Mouse (Mus musculus) urinary bladder, adult 18-20 months (tissue): ENCODE data around the gene Il23a.
"Not testable (repeated sequence)": the region's sequence is repeated elsewhere in the genome, so short reads cannot be mapped to it uniquely, and the experiment has no call there.

Source experiments
- DNase-seq, 2 experiments: peaks; one replicate each; pipeline ENCODE4 v3.0.0; 2022; ENCODE audit warnings: low spot score in 2 of 2, mixed read lengths in 2 of 2

Il23a gene

GRCm38 (mm10) chr10:128268371-128268770 lies 30.2 kb downstream of the Il23a start, which contains the start of gene Apof:
TSS of gene Apof (plus strand) at chr10:128268671.
- DNase-seq = no peak

DNA sequence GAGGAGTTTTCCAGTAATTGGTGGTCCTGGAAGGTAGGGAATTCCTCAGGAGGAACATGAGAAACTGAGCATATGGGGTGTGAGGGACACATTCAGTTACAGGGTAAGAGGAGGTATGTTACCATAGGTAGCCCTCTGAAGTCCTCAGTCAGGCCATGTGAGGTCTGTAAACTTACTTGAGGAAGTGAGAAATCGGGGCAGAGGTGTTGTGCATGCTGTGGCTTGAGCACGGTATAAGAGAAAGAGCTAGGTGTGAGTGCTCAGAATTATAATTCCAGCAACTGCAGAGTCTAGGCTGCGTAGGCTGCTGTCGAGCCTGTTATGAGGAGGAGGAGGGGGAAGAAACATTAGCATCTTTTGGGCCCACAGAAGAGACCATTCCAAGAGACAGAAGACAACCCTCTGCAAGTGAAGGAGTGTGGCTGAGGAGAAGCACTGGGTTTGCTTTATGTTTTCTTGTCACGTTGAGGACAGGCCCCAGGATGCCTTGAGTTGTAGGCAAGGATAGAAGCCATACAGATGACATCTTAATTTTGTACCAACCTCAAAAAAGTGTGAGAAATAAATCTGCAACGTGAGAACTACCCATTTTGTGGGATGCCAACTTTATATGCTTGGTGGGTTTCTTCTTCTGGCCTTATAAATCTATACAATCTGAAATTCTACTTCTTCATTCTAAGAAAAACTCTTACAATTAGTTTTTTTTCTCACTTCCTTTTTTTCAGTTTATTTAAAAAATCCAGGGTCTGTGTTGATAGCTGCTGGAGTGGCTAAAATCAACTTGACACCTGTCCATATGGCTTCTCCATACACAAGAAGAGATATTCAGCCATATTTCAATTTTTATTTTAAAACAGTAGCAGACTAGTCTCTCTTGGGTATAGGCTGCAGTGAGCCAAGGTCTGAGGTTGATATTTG lies 34.9 kb downstream of the Il23a start:
- no peak for DNase-seq

GRCm38 (mm10) chr10:128262300-128262699 lies 36.3 kb downstream of the Il23a start:
- no peak for DNase-seq

DNA sequence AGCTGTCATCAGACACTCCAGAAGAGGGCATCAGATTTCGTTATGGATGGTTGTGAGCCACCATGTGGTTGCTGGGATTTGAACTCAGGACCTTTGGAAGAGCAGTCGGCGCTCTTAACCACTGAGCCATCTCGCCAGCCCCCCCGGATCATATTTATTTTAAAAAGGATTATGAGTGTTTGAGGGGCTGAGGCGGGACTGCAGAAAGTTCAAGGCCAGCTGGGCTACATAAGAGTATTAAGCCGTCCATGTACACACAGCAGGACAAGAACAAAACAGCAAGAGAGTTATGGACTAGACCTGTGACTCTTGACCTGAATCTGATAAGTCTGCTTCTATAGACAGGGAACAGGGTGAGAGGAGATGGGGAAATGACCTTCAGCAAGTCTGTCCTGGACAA lies 38.2 kb downstream of the Il23a start:
- DNase-seq = not testable (repeated sequence)

GRCm38 (mm10) chr10:128259946-128260345 lies 38.6 kb downstream of the Il23a start:
- no peak for DNase-seq

GRCm38 (mm10) chr10:128258953-128259352 lies 39.6 kb downstream of the Il23a start:
- no peak for DNase-seq

DNA sequence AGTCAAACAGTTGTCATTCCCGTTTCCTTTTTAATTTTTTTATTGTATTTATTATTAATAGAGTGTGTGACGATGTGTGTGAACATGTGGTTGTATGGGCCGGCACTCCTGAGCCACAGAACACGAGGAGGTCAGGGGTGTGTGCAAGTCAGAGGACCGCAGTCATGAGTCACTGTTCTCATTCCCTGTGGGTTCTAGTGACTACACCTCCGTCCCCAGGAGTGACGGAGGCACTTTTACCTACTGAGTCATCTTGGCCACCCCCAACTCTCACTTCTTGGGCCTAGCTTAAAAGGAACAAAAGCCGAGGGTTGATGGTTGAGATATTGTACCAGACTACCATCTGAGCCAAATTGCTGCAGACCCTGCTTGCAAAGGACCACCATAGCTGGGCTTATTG lies 42.2 kb downstream of the Il23a start:
- no peak for DNase-seq

DNA sequence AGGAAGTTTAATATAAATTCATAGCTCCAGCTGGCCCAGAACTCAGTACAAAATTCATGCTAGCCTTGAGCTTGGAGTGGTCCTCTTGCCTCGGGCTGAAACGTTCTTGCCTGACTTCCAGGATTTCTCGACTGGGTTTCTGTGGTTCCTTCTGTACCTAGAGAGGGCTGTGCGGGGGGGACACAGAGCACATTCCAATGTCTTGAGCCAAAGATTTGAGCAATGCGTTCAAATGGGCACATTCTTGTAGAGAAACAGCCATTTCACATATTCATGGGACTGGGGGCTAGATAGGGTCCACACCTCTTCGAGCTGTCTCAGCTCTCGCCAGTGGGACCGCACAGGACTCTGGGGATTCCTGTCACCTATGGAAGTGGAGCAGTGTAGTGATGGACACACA lies 42.6 kb downstream of the Il23a start:
- no peak for DNase-seq

DNA sequence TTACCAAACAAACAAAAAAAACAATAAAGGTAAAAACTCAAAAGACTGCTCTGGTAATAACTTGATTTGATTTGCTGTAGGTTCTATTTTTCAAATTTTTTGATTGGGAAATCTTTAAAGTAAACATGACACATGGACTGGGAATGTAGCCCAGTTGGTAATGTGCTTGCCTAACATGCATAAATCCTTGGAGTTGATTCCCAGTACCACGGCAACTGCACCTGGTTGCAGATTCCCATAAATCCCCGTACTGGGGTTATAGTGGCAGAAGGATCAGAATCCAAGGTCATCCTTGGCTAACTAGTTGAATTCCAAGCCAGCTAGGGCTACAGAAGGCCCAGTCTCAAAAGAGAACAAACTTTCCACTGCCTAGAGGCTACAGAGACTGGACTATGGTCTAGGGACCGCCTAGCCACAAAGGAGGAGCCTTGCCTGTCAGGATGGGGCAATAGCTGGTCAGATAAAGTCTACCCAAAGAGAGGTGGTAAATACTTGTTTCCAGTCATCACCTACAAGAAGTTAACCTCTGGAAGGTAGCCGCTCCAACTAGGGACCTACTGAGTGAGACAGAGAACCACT lies 44.8 kb downstream of the Il23a start, which contains the start of gene Apon:
Gene Apon (plus strand): TSS at position 420 of the 579 bp plus-strand sequence.
- DNase-seq = no peak

DNA sequence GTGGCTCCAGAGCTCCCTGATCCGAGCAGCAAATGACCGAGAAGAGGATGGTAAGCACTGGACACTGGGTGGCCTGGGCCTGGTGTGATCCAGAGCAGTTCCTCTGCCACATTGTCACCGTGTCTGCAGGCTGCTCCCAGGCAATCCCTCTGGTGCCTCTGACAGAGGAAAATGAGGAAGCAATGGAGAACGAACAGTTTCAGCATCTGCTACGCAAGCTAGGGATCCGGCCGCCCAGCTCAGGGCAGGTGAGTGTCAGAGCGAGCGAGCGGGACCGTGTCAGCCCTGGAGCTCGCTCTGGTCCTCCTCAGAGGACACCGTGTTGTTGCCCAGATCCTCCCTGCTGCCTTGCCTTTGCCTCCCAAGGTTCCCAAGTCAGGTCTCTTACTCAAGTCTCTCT lies 48.0 kb downstream of the Il23a start:
- DNase-seq = no peak

DNA sequence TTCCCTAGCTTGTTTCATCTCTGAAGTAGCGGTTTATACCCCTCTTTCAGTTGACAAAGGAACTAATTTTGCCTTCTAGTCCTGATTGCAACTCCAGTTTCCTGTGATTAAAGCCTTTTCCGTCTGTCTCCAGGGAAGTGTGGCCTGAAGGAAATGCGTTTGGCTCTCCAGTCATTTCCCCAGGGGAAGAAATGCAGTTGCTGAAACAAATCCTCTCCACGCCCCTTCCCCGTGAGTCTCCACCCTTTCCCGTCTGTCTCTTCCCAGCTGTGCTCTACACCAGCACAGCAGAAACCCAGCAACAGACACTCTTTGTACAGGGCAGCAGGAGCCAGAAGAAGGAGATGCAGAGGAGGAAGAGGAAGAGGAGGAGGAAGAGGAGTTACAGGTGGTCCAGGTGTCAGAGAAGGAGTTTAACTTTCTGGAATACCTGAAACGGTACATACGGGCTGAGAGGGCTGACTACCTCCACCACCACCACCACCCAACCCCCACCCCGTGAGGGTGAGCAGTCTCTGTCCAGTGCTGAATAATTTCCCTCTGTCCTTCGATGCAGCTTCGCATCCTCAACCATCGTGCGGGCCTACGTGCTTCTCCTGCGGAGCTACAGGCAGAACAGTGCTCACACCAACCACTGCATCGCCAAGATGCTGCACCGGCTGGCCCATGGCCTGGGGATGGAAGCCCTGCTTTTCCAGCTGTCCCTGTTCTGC lies 51.4 kb downstream of the Il23a start:
- DNase-seq = no peak
